Mouse (Mus musculus): ENCODE measurements around the gene Olfr410.

Olfr410 gene

DNA sequence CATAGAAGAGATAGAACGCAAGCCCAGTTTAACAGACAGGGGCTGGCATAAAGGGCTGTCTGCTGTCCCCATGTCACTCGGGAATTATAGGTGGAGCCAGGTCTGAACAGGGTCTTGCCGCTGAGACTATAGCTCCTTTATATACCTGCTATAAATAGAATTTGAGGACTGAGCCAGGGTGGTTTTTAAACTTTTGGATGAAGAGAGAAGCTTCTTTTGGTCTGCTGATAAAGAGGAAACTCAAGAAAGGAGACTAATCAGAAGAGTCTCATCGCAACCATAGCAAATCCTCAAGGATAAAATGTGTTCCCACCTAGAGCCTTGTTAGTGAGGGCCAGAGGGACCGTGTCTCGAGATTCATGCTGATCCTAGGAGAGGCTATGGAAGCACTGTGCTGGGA, at the start of gene Olfr410:
Olfr410 (minus strand) TSS at position 101 of the 400 bp plus-strand sequence.
- DNase-seq (ENCODE audit: low spot score in 2 of 2) = no peak

- DNase-seq (ENCODE audit: low spot score in 2 of 2) = no peak
Measured at GRCm38 (mm10) chr11:74387203-74387602, 49.4 kb upstream of the Olfr410 start.

GRCm38 (mm10) chr11:74385674-74386073, 47.8 kb upstream of the Olfr410 start:
- DNase-seq (ENCODE audit: low spot score in 2 of 2) = no peak

GRCm38 (mm10) chr11:74379166-74379873, 41.5 kb upstream of the Olfr410 start:
- no peak for DNase-seq (ENCODE audit: low spot score in 2 of 2)

- peak; percentile 64 to 69 for DNase-seq (ENCODE audit: low spot score in 2 of 2)
Measured at GRCm38 (mm10) chr11:74376847-74377246, 39.0 kb upstream of the Olfr410 start.

- DNase-seq (ENCODE audit: low spot score in 2 of 2) = peak in 1 of 2 experiments; percentile 81
Measured at GRCm38 (mm10) chr11:74371393-74372100, 33.7 kb upstream of the Olfr410 start.

DNA sequence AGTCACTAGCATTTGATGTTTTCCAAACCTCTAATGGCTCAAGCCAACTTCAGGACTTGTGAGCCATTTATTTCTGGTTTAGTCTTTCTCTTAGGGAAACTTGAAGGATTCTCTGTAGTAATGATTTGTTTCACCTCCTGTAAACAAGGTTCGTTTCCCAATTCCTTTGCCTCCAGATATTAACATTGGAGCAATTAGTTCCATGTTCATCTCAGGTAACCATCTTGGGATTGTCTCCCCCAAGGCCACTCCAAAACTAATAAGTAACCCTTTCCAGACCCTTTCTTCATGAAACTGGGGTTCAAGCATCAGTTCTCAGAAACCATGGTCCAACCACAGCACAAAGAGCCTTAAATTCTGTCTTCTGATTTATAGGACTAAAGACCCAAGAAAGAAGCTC, 23.9 kb upstream of the Olfr410 start, which contains the start of gene Olfr412:
Olfr412 (plus strand) TSS at position 301 of the 400 bp plus-strand sequence.
- DNase-seq (ENCODE audit: low spot score in 2 of 2) = no peak

DNA sequence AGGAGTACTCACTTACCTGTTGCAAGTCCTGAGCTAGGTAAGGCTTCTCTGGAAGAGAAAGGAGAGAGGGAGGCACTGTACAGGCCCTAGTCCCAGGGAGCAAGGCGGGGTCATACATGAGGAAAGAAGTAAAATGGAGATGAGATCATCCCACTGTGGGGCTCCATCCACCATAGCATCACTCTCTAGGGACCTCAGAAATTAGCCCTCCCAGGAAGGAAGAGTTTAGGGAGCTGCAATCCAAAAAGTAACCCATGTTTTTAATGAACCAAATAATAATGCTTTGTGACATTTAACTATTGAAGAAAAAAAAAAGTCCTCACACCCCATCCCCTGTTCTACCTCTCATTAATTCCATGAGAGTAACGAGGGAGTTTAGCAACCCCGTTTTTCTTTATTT, 14.7 kb upstream of the Olfr410 start, which contains the start of gene Olfr411:
Olfr411 (minus strand) TSS at position 101 of the 400 bp plus-strand sequence.
- no peak for DNase-seq (ENCODE audit: low spot score in 2 of 2)

GRCm38 (mm10) chr11:74328781-74329180, 9.1 kb downstream of the Olfr410 start:
- no peak for DNase-seq (ENCODE audit: low spot score in 2 of 2)

DNA sequence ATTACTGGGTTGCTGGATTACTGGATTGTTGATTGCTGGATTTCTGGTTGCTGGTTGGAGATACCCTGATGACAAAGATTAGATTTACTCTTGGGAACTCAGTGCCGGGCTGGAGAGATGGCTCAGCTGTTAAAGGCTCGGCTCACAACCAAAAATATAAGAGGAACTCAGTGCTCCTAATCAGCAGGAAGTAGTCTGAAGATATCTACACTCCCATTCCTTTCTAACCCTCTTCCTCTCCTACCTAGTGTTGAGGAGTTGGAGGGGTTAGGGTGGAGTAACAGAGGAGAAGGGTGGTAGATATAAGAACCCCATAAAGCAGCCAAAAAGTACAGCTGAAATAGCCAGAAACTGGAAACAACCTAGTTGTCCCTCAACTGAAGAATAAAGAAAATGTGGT, 11.8 kb downstream of the Olfr410 start:
- no peak for DNase-seq (ENCODE audit: low spot score in 2 of 2)

DNA sequence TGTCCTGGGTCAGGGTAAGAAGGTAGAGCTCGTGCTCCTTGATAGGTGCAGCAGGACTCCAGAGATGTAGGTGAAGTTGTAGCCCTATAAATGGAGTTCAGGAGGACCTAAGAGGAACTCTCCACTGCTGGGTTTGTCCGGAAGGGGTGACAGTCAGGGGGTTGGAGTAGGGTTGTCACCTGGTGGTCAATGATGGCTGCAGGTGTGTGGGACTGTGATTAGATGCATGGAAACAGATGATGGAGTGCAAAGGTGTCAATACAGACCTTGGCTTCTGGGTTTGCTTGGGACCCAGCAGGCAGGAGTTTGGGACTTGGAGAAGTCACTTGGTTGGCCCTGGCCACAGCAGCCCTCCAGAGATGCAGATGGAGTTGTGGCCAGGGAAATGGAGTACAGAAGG, 50.6 kb downstream of the Olfr410 start:
- DNase-seq (ENCODE audit: low spot score in 2 of 2) = no peak

- no peak for DNase-seq (ENCODE audit: low spot score in 2 of 2)
Measured at GRCm38 (mm10) chr11:74283436-74283835, 54.4 kb downstream of the Olfr410 start, which contains the start of gene Olfr59. TSS of gene Olfr59 (plus strand) at chr11:74283736.

All from frontal cortex, postnatal 10 days (tissue).